Mouse (Mus musculus): Measurements from ENCODE around the gene Gca. TPM values are rescaled to one million over a fixed set of nuclear protein-coding genes. Genes with fewer than 3 reads are reported as not detected.

Gca gene
- 5.2 and 6.8 TPM in 2 replicates for polyA plus RNA-seq (2015; fragmentation: Nextera tagmentation; extraction: Ambion mirVana)

DNA sequence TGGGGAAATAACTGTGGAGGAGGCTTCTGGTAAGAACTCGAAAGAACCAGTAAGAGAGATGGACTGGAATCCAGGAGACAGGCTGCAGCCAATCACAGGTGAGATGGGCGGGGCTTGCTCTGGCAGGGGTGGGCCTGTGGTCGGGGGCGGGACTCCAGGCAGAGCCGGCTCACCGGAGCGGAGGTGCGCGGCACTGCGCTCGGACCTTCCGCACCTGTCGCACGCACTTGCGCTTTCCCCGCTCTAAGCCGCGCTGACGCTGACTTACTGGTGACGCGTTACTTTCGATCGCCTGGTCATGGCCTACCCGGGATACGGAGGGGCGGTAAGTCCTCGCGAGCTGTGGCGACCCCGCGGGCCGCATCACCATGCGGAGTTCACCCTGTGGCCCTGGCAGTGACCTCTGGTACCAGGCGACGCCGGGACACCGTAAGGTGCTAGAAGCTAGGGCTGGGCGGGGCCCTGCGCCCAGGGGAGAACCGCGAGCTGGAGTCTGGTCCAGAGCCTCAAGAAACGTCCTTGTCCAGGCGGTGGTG is at the start of gene Gca:
TSS of gene Gca (plus strand) at position 151 of the 536 bp plus-strand sequence.
- Histone ChIP-seq H3K27me3 (peaks cover 6% of the 10 kb centered on the region), H3K4me1 (no peaks in the 10 kb centered on the region), H3K4me3 (peak within 1 kb of the TSS; percentile 64), H3K9ac (peak within 1 kb of the TSS; percentile 40), H3K4me2 (peak within 1 kb of the TSS; percentile 90), H3K27ac (peak within 1 kb of the TSS; percentile 44; the same call in 1 of the 2 replicates), H3K36me3 (no peaks in the 10 kb centered on the region), H3K9me3 (no peaks in the 10 kb centered on the region)
- ATAC-seq (ENCODE audit: borderline replicate concordance, extremely low read depth, low FRiP score, low TSS enrichment), result peak; percentile 98
- WGBS, result under 1% methylated on average over 43 of the region's 43 CpGs

DNA sequence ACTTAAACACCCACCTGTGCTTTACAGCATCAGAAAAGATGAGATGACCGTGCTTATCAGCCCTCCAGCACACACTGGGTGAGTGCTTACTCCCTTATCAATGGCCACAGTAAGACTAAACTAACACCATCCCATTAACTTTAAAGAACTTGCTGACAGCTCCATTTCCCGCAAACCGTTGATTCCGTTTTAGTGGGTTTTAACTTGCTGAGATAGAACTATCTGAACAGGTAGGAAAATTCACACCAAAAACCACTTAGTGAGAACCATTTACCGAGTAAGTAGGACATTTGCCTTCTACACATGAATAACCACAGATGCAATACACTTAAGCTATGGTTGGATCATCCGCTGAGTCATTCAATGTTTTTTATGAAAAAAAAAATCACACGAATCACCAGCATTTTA is 45.1 kb upstream of the Gca start:
- no peak for ATAC-seq (ENCODE audit: borderline replicate concordance, extremely low read depth, low FRiP score, low TSS enrichment)

DNA sequence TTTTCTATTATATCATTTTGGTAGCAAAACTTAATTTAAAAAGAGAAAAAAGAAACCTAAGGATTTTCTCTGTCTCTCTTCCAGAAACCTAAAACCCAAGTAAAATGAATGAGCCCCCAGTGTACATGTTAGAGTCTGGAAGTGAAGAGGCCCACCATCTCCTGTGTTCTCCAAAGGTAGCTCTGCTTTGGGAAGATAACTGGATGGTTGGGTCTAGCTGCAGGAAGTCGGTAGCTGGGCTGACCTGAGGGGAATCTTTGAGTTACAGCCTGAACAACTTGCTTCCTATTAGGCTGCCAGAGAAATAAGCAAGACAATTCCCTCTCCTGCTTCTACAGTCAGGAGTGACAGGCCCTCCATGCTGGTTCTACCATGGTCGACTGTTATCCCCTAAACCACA is 44.4 kb upstream of the Gca start:
- Histone ChIP-seq H3K4me3 (no peak overlapping the region), H3K9ac (no peak overlapping the region), H3K4me2 (no peak overlapping the region), H3K27me3 (no peaks in the 10 kb centered on the region), H3K9me3 (no peaks in the 10 kb centered on the region), H3K4me1 (no peaks in the 10 kb centered on the region), H3K27ac (no peak overlapping the region), H3K36me3 (no peaks in the 10 kb centered on the region)
- ATAC-seq (ENCODE audit: borderline replicate concordance, extremely low read depth, low FRiP score, low TSS enrichment), result no peak
- 58% methylated on average over 2 of the region's 2 CpGs for WGBS

More for the DNA sequence above, 45.1 kb upstream of the Gca start:
- no peaks in the 10 kb centered on the region for H3K36me3 ChIP-seq
- WGBS, result 47% methylated on average over 7 of the region's 7 CpGs
- H3K9ac ChIP-seq, result no peak overlapping the region
- H3K4me3 ChIP-seq, result no peak overlapping the region
- H3K27ac ChIP-seq, result no peak overlapping the region
- H3K9me3 ChIP-seq, result no peaks in the 10 kb centered on the region
- H3K4me1 ChIP-seq, result no peaks in the 10 kb centered on the region
- no peaks in the 10 kb centered on the region for H3K27me3 ChIP-seq
- no peak overlapping the region for H3K4me2 ChIP-seq

DNA sequence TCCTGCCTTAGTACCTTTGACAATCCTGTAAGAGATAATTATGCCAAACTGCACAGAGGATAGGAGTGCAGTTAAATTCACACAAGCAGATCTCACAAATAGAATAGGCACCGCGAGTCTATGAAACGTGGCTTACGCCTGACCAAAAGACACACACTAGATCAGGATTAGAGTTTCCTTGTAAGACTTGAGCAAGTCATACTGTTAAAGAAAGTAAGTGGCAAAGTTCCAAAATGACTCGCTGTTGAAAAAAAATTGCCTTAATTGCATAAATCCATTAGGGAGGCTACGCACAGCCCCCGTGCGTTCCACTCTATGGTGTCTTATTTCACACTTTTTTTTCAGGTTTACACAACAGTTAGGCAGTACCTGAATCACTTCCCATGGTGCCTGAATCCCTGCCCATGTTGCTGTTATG is 41.1 kb upstream of the Gca start:
- H3K36me3 ChIP-seq, result no peaks in the 10 kb centered on the region
- H3K4me1 ChIP-seq, result no peaks in the 10 kb centered on the region
- H3K9ac ChIP-seq, result no peak overlapping the region
- no peak overlapping the region for H3K4me2 ChIP-seq
- ATAC-seq (ENCODE audit: borderline replicate concordance, extremely low read depth, low FRiP score, low TSS enrichment), result no peak
- H3K27me3 ChIP-seq, result no peaks in the 10 kb centered on the region
- no peak overlapping the region for H3K4me3 ChIP-seq
- WGBS, result 62% methylated on average over 8 of the region's 8 CpGs
- no peaks in the 10 kb centered on the region for H3K9me3 ChIP-seq
- H3K27ac ChIP-seq, result no peak overlapping the region

DNA sequence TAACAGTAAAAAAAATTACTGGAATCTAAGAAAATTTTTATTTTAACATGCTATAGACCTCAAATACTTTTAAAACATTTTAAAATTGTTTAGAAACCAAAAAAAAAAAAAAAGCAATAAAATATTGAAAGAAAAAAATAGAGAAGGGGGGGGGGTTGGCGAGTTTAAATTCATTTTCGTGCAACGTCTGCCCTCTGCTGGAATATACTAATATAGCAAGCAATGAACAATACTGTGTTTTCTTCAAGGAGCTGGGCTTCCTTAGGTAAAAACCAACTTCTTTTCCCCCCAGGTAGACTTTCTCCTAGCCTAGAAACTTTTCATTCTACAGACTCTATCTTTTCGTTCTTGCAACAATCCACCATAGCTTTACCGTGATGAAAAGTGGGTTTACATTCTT is 36.4 kb upstream of the Gca start:
- Histone ChIP-seq H3K9me3 (no peaks in the 10 kb centered on the region), H3K4me1 (no peaks in the 10 kb centered on the region), H3K4me2 (no peak overlapping the region), H3K27me3 (no peaks in the 10 kb centered on the region), H3K36me3 (no peaks in the 10 kb centered on the region), H3K4me3 (no peak overlapping the region), H3K27ac (no peak overlapping the region), H3K9ac (no peak overlapping the region)
- 5% methylated on average over 5 of the region's 5 CpGs for WGBS
- ATAC-seq (ENCODE audit: borderline replicate concordance, extremely low read depth, low FRiP score, low TSS enrichment), result no peak

DNA sequence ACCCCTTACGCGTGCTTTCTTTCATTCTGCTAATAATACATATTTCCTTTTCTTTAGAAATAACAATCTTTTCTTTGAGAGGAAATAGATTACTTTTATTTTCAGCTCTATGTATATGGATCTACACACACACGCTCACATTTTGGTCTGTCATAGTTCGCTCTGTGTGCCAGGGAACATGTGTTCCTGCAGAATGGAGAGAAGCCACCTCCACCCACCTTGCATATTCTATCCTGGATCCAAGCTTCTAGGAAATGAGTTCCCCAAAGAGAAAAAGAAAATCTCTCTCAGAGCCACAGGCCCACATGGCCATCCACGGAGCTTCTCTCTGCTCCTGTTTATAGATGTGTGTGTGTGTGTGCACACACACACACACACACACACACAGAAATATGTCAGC is 35.7 kb upstream of the Gca start:
- Histone ChIP-seq H3K36me3 (no peaks in the 10 kb centered on the region), H3K4me1 (no peaks in the 10 kb centered on the region), H3K9me3 (no peaks in the 10 kb centered on the region), H3K27me3 (no peaks in the 10 kb centered on the region), H3K4me3 (no peak overlapping the region), H3K27ac (no peak overlapping the region), H3K4me2 (no peak overlapping the region), H3K9ac (no peak overlapping the region)
- ATAC-seq (ENCODE audit: borderline replicate concordance, extremely low read depth, low FRiP score, low TSS enrichment), result no peak
- 70% methylated on average over 5 of the region's 5 CpGs for WGBS

DNA sequence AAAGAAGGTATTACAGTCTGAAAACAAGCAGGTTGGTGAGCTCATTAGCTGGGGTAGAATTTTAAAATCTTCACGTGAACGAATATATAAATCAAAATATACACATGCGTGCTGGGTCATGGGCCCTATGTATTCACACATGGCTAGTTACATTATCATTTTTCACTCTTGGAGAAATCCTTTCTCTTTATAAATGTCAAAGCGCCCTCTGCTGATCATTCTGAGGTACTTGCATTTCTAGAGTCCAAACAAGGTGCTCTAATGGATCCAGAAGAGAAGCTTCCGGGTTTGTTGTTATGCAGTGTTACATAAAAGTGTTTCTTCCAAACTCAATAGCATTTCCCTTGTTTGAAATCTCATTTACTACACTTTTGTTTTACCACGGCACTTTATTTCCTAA is 33.6 kb upstream of the Gca start:
- 19% methylated on average over 6 of the region's 6 CpGs for WGBS
- no peak for ATAC-seq (ENCODE audit: borderline replicate concordance, extremely low read depth, low FRiP score, low TSS enrichment)
- H3K4me3 ChIP-seq, result no peak overlapping the region
- no peaks in the 10 kb centered on the region for H3K27me3 ChIP-seq
- H3K9me3 ChIP-seq, result no peaks in the 10 kb centered on the region
- H3K36me3 ChIP-seq, result no peaks in the 10 kb centered on the region
- H3K4me2 ChIP-seq, result no peak overlapping the region
- no peak overlapping the region for H3K9ac ChIP-seq
- no peaks in the 10 kb centered on the region for H3K4me1 ChIP-seq
- no peak overlapping the region for H3K27ac ChIP-seq

DNA sequence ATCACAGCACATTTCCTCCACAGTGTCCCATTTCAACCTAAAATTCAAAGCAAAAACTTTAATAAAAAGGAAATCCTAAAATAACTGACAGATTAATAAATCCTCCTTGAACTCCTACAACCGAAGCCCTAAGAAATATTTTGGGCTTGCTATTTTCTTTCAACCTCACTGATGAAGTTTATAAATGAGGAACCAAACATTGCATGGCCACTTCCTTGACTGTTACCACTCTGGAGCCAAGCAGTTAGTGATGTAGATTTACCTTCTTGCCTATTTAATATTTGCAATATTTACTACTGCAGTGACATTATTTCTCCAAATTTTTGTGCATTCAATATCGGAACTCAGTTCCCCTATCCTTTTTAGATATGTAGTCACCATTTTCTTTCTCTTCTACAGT is 24.2 kb upstream of the Gca start:
- peaks cover 6% of the 10 kb centered on the region; the same call in 1 of the 2 replicates for H3K4me1 ChIP-seq

DNA sequence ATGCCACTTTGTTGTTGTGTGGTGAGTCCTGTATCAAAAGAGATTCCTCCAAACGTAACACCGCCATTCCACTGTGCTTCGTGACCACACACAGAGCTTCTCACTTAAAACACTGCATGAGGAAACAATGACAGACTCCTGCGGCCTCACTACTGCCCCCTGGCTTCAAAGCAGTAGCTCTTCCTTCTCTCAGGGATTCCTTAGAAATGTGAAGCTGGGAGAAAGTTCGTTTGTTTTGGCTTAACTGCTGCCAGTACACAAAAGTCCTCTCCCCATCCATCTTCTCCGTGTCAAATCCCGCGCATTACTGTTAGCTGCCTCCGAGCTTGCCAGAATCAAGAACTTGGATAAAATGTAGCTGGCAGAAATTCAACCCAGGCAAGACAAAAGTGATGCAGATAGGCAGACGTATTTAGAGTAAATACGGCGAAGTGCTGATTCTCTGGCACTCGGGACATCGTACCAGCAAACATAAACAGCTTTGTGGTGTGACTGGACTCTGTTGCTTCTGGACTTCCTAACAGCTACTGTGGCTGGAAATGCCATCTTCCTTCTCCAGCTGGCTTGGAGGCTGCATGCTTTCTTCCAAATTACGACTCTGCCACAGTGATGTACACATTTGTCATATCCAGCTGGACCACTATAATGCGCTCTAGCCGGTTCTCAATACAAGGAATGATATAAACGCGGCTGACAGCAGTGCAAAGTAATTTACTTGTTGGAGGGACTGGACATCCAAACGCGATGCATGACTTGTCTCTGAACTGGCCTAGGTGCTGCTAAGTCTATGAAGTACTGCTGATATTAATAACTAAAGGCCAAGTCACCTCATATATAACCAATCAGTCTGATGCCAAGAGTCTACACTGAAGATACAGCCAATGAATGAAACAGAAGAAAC is 20.4 kb upstream of the Gca start:
- H3K9me3 ChIP-seq, result no peaks in the 10 kb centered on the region
- peak; percentile 76; the same call in 1 of the 2 replicates for ATAC-seq (ENCODE audit: borderline replicate concordance, extremely low read depth, low FRiP score, low TSS enrichment)
- no peak overlapping the region for H3K9ac ChIP-seq
- H3K4me2 ChIP-seq, result peak overlapping the region; percentile 40
- no peaks in the 10 kb centered on the region for H3K36me3 ChIP-seq
- H3K27ac ChIP-seq, result no peak overlapping the region
- no peaks in the 10 kb centered on the region for H3K27me3 ChIP-seq
- 23% methylated on average over 21 of the region's 21 CpGs for WGBS
- peaks cover 6% of the 10 kb centered on the region; the same call in 1 of the 2 replicates for H3K4me1 ChIP-seq
- H3K4me3 ChIP-seq, result 0 out of 2 replicates have a peak overlapping the region, but pooled peaks have one; percentile 7

More for the DNA sequence above, 24.2 kb upstream of the Gca start:
- 76% methylated on average over 2 of the region's 2 CpGs for WGBS
- Histone ChIP-seq H3K9ac (no peak overlapping the region), H3K36me3 (no peaks in the 10 kb centered on the region), H3K4me2 (no peak overlapping the region), H3K9me3 (no peaks in the 10 kb centered on the region), H3K27me3 (no peaks in the 10 kb centered on the region), H3K27ac (no peak overlapping the region), H3K4me3 (no peak overlapping the region)
- ATAC-seq (ENCODE audit: borderline replicate concordance, extremely low read depth, low FRiP score, low TSS enrichment), result no peak

DNA sequence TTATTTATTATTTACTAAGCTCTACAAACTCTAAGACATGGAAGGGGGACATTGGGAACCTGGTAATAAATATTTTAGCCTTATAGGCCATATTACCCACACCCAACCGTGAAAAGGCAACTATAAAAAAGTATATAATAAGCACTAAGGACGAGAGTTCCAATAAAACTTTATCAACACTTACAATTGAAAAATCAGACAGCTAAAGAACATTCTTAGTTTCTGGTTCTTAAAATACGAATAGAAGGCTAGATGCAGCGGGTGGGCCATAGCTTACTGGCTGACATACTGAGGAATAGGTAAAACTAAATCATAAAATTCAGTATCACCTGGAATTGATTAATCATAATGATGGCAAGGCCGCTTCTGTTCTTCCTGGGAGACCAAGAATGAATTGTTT is 19.2 kb upstream of the Gca start:
- Histone ChIP-seq H3K4me3 (no peak overlapping the region; the same call in 1 of the 2 replicates), H3K36me3 (no peaks in the 10 kb centered on the region), H3K4me2 (no peak overlapping the region), H3K4me1 (peaks cover 6% of the 10 kb centered on the region; the same call in 1 of the 2 replicates), H3K9ac (no peak overlapping the region), H3K9me3 (no peaks in the 10 kb centered on the region), H3K27ac (no peak overlapping the region), H3K27me3 (no peaks in the 10 kb centered on the region)
- 93% methylated on average over 5 of the region's 5 CpGs for WGBS
- ATAC-seq (ENCODE audit: borderline replicate concordance, extremely low read depth, low FRiP score, low TSS enrichment), result no peak

DNA sequence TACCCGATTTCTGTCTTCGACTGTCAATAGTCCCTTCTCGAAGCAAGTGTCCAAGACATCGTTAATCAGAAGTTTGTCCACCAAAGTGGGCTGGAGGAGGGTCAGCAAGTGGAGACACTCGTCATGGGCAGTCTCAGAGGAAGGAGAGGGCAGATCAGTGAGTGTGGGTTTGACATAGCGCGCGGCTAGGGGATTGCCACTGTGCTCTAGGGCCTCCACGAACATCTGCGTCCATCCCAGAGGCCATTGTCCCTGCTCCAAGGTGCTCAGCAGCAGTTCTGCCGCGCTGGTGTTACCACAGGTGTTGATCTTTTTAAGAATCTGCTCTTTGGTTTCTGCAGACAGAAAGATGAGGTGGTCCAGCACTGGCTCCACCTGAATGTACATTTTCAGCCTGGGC is 18.6 kb upstream of the Gca start:
- peak; percentile 39; the same call in 1 of the 2 replicates for ATAC-seq (ENCODE audit: borderline replicate concordance, extremely low read depth, low FRiP score, low TSS enrichment)
- peaks cover 6% of the 10 kb centered on the region; the same call in 1 of the 2 replicates for H3K4me1 ChIP-seq
- H3K9ac ChIP-seq, result peak overlapping the region; percentile 50
- H3K9me3 ChIP-seq, result no peaks in the 10 kb centered on the region
- WGBS, result 37% methylated on average over 12 of the region's 12 CpGs
- peak overlapping the region; percentile 78 for H3K4me2 ChIP-seq
- H3K27ac ChIP-seq, result no peak overlapping the region
- H3K4me3 ChIP-seq, result peak overlapping the region; percentile 63
- no peaks in the 10 kb centered on the region for H3K36me3 ChIP-seq
- no peaks in the 10 kb centered on the region for H3K27me3 ChIP-seq
